Mouse (Mus musculus): ENCODE measurements at regions not wholly inside any gene's neighbourhood (a gene's known extent, or its start where the extent isn't known, plus 50 kb on each side); places are given as distances from the start of the nearest gene placed in this dataset.

DNA sequence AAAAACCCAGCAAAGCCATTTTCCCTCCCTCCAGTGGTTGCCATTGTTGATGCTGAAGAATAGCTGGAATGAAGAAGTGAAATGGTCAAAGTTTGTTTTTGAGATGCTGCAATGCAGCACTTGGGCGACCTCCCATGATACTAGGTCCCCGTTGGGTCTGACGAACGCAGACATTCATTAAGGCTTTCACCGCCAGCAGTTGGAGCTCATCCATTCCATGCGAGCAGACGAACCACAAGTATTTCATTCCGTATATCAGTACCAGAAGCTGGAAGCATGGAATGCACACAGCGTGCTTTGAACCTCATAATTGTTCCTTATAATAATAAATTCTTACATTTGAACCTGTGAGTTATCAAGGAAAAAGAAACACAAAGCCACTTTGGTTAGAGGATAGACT, 86.9 kb upstream of the Kcnj16 start:
- no peak for TF ChIP-seq EP300 (IDR thresholded peaks at IDR 0.05; ENCODE audit: insufficient read depth, low read depth, low read length)
- TF ChIP-seq POLR2A (IDR thresholded peaks at IDR 0.05; ENCODE audit: insufficient read depth, low read depth, low read length) = no peak
- no peak for TF ChIP-seq CTCF (IDR thresholded peaks at IDR 0.05)

DNA sequence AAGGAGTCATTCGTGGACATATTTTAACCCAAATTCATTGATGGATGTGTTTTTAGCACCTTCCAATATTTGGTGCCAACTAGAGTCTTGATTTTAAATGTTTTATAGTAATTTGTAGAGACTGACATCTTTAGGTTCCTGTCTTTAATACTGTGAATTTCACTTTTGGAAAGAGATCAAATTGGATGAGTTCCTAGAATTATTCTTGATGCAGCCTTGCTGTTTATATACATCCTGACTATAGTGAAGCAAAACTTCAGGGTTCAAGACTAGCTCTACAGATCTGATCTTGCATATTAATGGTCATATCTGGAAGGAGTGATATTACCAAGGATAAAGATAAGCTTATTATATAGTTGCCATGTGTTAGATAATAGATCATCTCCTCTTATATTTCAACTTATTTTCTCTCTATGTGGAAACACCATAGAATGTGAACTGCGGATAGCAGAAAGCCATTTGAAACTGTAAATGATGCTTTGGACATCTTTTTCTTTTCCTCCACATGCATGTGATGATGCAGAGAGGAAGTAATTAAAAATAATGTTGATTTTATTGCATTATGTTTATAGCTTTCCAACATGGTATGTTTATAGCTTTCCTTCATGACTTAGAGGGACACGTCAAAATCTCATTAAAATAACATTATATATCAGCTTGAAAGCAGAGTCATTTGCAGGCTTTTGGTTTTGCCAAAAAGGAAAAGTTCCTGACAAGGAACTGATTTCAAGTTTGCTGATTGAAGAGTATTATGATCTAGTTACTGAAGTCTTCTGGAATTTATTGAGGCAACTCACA, 78.3 kb upstream of the Kcnj16 start:
- TF ChIP-seq EP300 (IDR thresholded peaks at IDR 0.05; ENCODE audit: insufficient read depth, low read depth, low read length) = no peak
- TF ChIP-seq CTCF (IDR thresholded peaks at IDR 0.05) = no peak
- TF ChIP-seq POLR2A (IDR thresholded peaks at IDR 0.05; ENCODE audit: insufficient read depth, low read depth, low read length) = no peak
- Histone ChIP-seq H3K79me2 (replicated peaks; ENCODE audit: control insufficient read depth, insufficient read depth, low read length) (no peaks in the 10 kb centered on the region), H3K9ac (ENCODE audit: low read depth, low read length) (no peak overlapping the region), H3K36me3 (ENCODE audit: control insufficient read depth, insufficient read depth, low read length) (no peaks in the 10 kb centered on the region), H3K27ac (no peak overlapping the region), H3K4me3 (no peak overlapping the region), H3K4me1 (ENCODE audit: control insufficient read depth, insufficient read depth, low read length) (no peaks in the 10 kb centered on the region), H3K27me3 (ENCODE audit: control insufficient read depth, insufficient read depth, low read length) (no peaks in the 10 kb centered on the region; the same call in 1 of the 2 replicates)
- intact Hi-C loops (cut with DNase I) = no loop called here
- WGBS = 80% methylated on average over 3 of the region's 3 CpGs
- no peak for DNase-seq

More for the DNA sequence above, 86.9 kb upstream of the Kcnj16 start:
- no peak overlapping the region for H3K9ac ChIP-seq (ENCODE audit: low read depth, low read length)
- intact Hi-C loops (cut with DNase I) = no loop called here
- H3K27ac ChIP-seq = no peak overlapping the region
- no peak overlapping the region for H3K4me3 ChIP-seq
- no peaks in the 10 kb centered on the region for H3K36me3 ChIP-seq (ENCODE audit: control insufficient read depth, insufficient read depth, low read length)
- 69% methylated on average over 9 of the region's 9 CpGs for WGBS
- no peaks in the 10 kb centered on the region for H3K79me2 ChIP-seq (replicated peaks; ENCODE audit: control insufficient read depth, insufficient read depth, low read length)
- H3K4me1 ChIP-seq (ENCODE audit: control insufficient read depth, insufficient read depth, low read length) = no peaks in the 10 kb centered on the region
- no peak for DNase-seq
- no peaks in the 10 kb centered on the region for H3K27me3 ChIP-seq (ENCODE audit: control insufficient read depth, insufficient read depth, low read length)

DNA sequence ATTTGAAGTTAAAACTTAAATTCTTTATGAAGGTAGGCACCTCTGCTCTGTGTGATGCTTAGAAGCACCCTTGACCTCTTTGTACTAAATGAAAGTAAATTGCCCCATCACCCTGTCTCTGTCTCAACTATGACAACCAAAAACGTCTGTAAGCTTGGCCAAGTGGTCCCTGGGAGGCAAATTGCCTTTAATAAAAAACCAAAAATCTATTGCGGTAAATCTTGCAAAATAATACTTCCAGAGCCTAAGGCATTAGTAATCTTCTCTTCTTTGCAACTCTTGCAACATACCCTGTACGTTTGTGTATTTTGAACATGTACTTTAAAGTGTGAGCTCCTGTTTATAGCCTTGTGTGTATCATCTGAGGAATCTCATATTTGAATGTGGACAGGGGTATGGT, 77.4 kb upstream of the Kcnj16 start:
- intact Hi-C loops (cut with DNase I) = no loop called here
- H3K79me2 ChIP-seq (replicated peaks; ENCODE audit: control insufficient read depth, insufficient read depth, low read length) = no peaks in the 10 kb centered on the region
- no peak for DNase-seq
- H3K36me3 ChIP-seq (ENCODE audit: control insufficient read depth, insufficient read depth, low read length) = no peaks in the 10 kb centered on the region
- no peak overlapping the region for H3K4me3 ChIP-seq
- no peaks in the 10 kb centered on the region for H3K4me1 ChIP-seq (ENCODE audit: control insufficient read depth, insufficient read depth, low read length)
- no peak overlapping the region for H3K27ac ChIP-seq
- no peaks in the 10 kb centered on the region; the same call in 1 of the 2 replicates for H3K27me3 ChIP-seq (ENCODE audit: control insufficient read depth, insufficient read depth, low read length)
- no peak for TF ChIP-seq CTCF (IDR thresholded peaks at IDR 0.05)
- TF ChIP-seq POLR2A (IDR thresholded peaks at IDR 0.05; ENCODE audit: insufficient read depth, low read depth, low read length) = no peak
- TF ChIP-seq EP300 (IDR thresholded peaks at IDR 0.05; ENCODE audit: insufficient read depth, low read depth, low read length) = no peak
- WGBS = 72% methylated on average over 3 of the region's 3 CpGs
- H3K9ac ChIP-seq (ENCODE audit: low read depth, low read length) = no peak overlapping the region

DNA sequence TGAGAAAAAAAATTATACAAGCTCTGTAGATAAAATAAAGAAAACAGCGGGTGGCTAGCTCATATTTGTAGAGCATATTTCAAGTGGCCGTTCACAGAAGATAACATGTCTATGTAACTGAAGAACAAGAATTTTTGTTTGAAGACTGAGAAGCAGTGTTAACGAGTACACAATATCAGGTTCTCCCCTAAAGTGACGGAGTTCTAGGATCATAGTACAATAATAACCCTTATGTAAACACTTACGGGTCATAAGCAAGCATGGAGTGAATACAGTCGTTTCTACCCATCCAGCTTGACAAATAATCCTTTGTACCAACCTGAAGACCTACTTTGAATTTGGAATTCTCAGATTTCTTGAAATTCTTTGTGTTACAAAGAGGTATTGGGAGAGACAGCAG, 64.9 kb upstream of the Kcnj16 start:
- intact Hi-C loops (cut with DNase I) = no loop called here
- Histone ChIP-seq H3K4me3 (no peak overlapping the region), H3K27me3 (ENCODE audit: control insufficient read depth, insufficient read depth, low read length) (no peaks in the 10 kb centered on the region), H3K36me3 (ENCODE audit: control insufficient read depth, insufficient read depth, low read length) (no peaks in the 10 kb centered on the region), H3K4me1 (ENCODE audit: control insufficient read depth, insufficient read depth, low read length) (no peaks in the 10 kb centered on the region), H3K79me2 (replicated peaks; ENCODE audit: control insufficient read depth, insufficient read depth, low read length) (no peaks in the 10 kb centered on the region), H3K9ac (ENCODE audit: low read depth, low read length) (no peak overlapping the region), H3K27ac (no peak overlapping the region)
- DNase-seq = no peak
- 70% methylated on average over 6 of the region's 6 CpGs for WGBS
- TF ChIP-seq EP300 (IDR thresholded peaks at IDR 0.05; ENCODE audit: insufficient read depth, low read depth, low read length) (no peak), CTCF (IDR thresholded peaks at IDR 0.05) (no peak), POLR2A (IDR thresholded peaks at IDR 0.05; ENCODE audit: insufficient read depth, low read depth, low read length) (no peak)
